Mouse (Mus musculus): ENCODE results near the gene Trabd. TPM values are rescaled to one million over a fixed set of nuclear protein-coding genes. Genes with fewer than 3 reads are reported as not detected.

Trabd gene
- total and polyA plus RNA-seq, 3 experiments, result 39.2 to 74.7 (median 49.5) TPM

GRCm38 (mm10) chr15:89063536-89063935 lies 11.4 kb upstream of the Trabd start:
- dilution Hi-C loops (cut with MboI; ENCODE audit: extremely low pct_ligation_motif_present, extremely low pct_unique_long_range_greater_than_20kb, low sequenced_read_pairs), result no loop called here

GRCm38 (mm10) chr15:89064891-89065290 lies 10.0 kb upstream of the Trabd start:
- Histone ChIP-seq H3K27ac (ENCODE audit: insufficient read depth, low read depth) (no peak overlapping the region), H3K9ac (ENCODE audit: insufficient read depth, low read depth) (no peak overlapping the region), H3K79me2 (replicated peaks; ENCODE audit: control insufficient read depth, extremely low read depth, insufficient read depth, poor library complexity, severe bottlenecking) (no peaks in the 10 kb centered on the region), H3K4me2 (ENCODE audit: insufficient read depth, low read depth, poor library complexity, severe bottlenecking) (no peak overlapping the region), H3K4me1 (ENCODE audit: control insufficient read depth in 1 of 2, insufficient read depth in 2 of 2) (no peaks in the 10 kb centered on the region), H3K27me3 (replicated peaks) (peaks cover 76% of the 10 kb centered on the region), H3K36me3 (replicated peaks in 1 of 2; ENCODE audit: control insufficient read depth in 1 of 2, insufficient read depth in 1 of 2, low read length in 1 of 2) (no peaks in the 10 kb centered on the region), H3K9me3 (replicated peaks; ENCODE audit: low read length) (peaks cover 11% of the 10 kb centered on the region), H3K4me3 (replicated peaks in 1 of 3; ENCODE audit: low read depth in 2 of 3, low read length in 2 of 3, poor library complexity in 1 of 3) (no peak overlapping the region)
- dilution Hi-C loops (cut with MboI; ENCODE audit: extremely low pct_ligation_motif_present, extremely low pct_unique_long_range_greater_than_20kb, low sequenced_read_pairs), result no loop called here
- TF ChIP-seq SMC3 (IDR thresholded peaks at IDR 0.05; ENCODE audit: low read depth, low read length) (no peak), EP300 (IDR thresholded peaks at IDR 0.05; ENCODE audit: low read length) (no peak), CHD1 (IDR thresholded peaks at IDR 0.05; ENCODE audit: low read depth, low read length) (no peak), MAX (IDR thresholded peaks at IDR 0.05; ENCODE audit: low read length) (no peak), NRF1 (IDR thresholded peaks at IDR 0.05; ENCODE audit: low read depth, low read length) (no peak), POLR2A (IDR thresholded peaks at IDR 0.05; ENCODE audit: low read depth, low read length) (no peak), IRF4 (IDR thresholded peaks at IDR 0.05; ENCODE audit: low read depth, low read length) (no peak)
- DNase-seq (ENCODE audit: extremely low read depth), result no peak
- in situ Hi-C loops (cut with MboI; ENCODE audit: low pct_ligation_motif_present, low pct_unique_long_range_greater_than_20kb, low sequenced_read_pairs), result loop anchor here (25.0 kb wide), 1 partner anchor 103 kb away; the partner anchor contains the start of gene Ttll8

More at GRCm38 (mm10) chr15:89063536-89063935, 11.4 kb upstream of the Trabd start:
- Histone ChIP-seq H3K4me2 (ENCODE audit: insufficient read depth, low read depth, poor library complexity, severe bottlenecking) (no peak overlapping the region), H3K36me3 (replicated peaks in 1 of 2; ENCODE audit: control insufficient read depth in 1 of 2, insufficient read depth in 1 of 2, low read length in 1 of 2) (no peaks in the 10 kb centered on the region), H3K79me2 (replicated peaks; ENCODE audit: control insufficient read depth, extremely low read depth, insufficient read depth, poor library complexity, severe bottlenecking) (no peaks in the 10 kb centered on the region), H3K4me3 (replicated peaks in 1 of 3; ENCODE audit: low read depth in 2 of 3, low read length in 2 of 3, poor library complexity in 1 of 3) (no peak overlapping the region), H3K27ac (ENCODE audit: insufficient read depth, low read depth) (no peak overlapping the region), H3K27me3 (replicated peaks) (peaks cover 77% of the 10 kb centered on the region), H3K9ac (ENCODE audit: insufficient read depth, low read depth) (no peak overlapping the region), H3K9me3 (replicated peaks; ENCODE audit: low read length) (peaks cover 11% of the 10 kb centered on the region), H3K4me1 (ENCODE audit: control insufficient read depth in 1 of 2, insufficient read depth in 2 of 2) (no peaks in the 10 kb centered on the region)
- DNase-seq (ENCODE audit: extremely low read depth), result no peak
- TF ChIP-seq UBTF (IDR thresholded peaks at IDR 0.05; ENCODE audit: low read depth, low read length) (no peak), SIN3A (IDR thresholded peaks at IDR 0.05; ENCODE audit: low read length) (no peak), ZMIZ1 (IDR thresholded peaks at IDR 0.05; ENCODE audit: low read depth, low read length) (no peak), BHLHE40 (IDR thresholded peaks at IDR 0.05; ENCODE audit: low read depth, low read length) (no peak), ZNF384 (IDR thresholded peaks at IDR 0.05; ENCODE audit: low read depth, low read length) (no peak), ZKSCAN1 (IDR thresholded peaks at IDR 0.05; ENCODE audit: borderline replicate concordance, low read depth, low read length) (no peak), NELFE (IDR thresholded peaks at IDR 0.05; ENCODE audit: low read depth, low read length) (no peak), GABPA (IDR thresholded peaks at IDR 0.05; ENCODE audit: insufficient replicate concordance, low read depth, low read length) (no peak), JUND (conservative IDR thresholded peaks at IDR 0.05; ENCODE audit: low read depth, low read length) (no peak), PAX5 (IDR thresholded peaks at IDR 0.05; ENCODE audit: low read length) (no peak)
- in situ Hi-C loops (cut with MboI; ENCODE audit: low pct_ligation_motif_present, low pct_unique_long_range_greater_than_20kb, low sequenced_read_pairs), result loop anchor here (25.0 kb wide), 1 partner anchor 101 kb away; the partner anchor contains the start of gene Ttll8

All from CH12.LX (cell line).